Mouse (Mus musculus) hindbrain, embryonic 14.5 days (tissue): Measurements from ENCODE around the gene Tmem232. TPM values are rescaled to one million over a fixed set of nuclear protein-coding genes. Genes with fewer than 3 reads are reported as not detected.
"Not testable (repeated sequence)": the region's sequence is repeated elsewhere in the genome, so short reads cannot be mapped to it uniquely, and the experiment has no call there.

Experiments
- ATAC-seq: fragments of 200-750 bp; cut with Nextera tagmentation; 2 replicates; pipeline ENCODE4 v1.8.0; 2017; ENCODE audit warnings: moderate number of reproducible peaks, mild to moderate bottlenecking, moderate TSS enrichment, moderate library complexity; ENCODE audit not compliant: low FRiP score
- DNase-seq: peaks from one replicate; pipeline ENCODE4 v3.0.0-alpha.2; 2015; ENCODE audit warnings: low spot score
- H3K27ac ChIP-seq: fragments of 300-500 bp; sonication (generic); 2 replicates; pipeline ENCODE4 v1.5.1; 2014; ENCODE audit warnings: mild to moderate bottlenecking, moderate library complexity
- H3K27me3 ChIP-seq: fragments of 300-500 bp; sonication (generic); 2 replicates; pipeline ENCODE4 v1.6.1; 2014; ENCODE audit warnings: mild to moderate bottlenecking, low read length, mixed read lengths; ENCODE audit not compliant: control insufficient read depth, insufficient read depth
- H3K36me3 ChIP-seq: fragments of 300-500 bp; sonication (generic); replicated peaks from 2 replicates; pipeline ENCODE4 v1.6.1; 2014; ENCODE audit not compliant: control insufficient read depth, insufficient read depth
- H3K4me1 ChIP-seq: fragments of 300-500 bp; sonication (generic); replicated peaks from 2 replicates; pipeline ENCODE4 v1.6.1; 2014; ENCODE audit warnings: antibody characterized with exemption, low read length, mixed read lengths; ENCODE audit not compliant: control insufficient read depth, insufficient read depth
- H3K4me2 ChIP-seq: fragments of 300-500 bp; sonication (generic); replicated peaks from 2 replicates; pipeline ENCODE4 v1.6.1; 2014; ENCODE audit warnings: mild to moderate bottlenecking, moderate library complexity
- H3K4me3 ChIP-seq: fragments of 300-500 bp; sonication (generic); replicated peaks from 2 replicates; pipeline ENCODE4 v1.5.1; 2014; ENCODE audit warnings: mild to moderate bottlenecking, low read length
- H3K9ac ChIP-seq: fragments of 300-500 bp; sonication (generic); 2 replicates; pipeline ENCODE4 v1.6.1; 2014
- H3K9me3 ChIP-seq: fragments of 300-500 bp; sonication (generic); 2 replicates; pipeline ENCODE4 v1.6.1; 2016; ENCODE audit warnings: low read length; ENCODE audit not compliant: control insufficient read depth
- WGBS: fragments of 180-500 bp; shearing (Covaris S2); extraction: QIAGEN DNeasy Blood & Tissue Kit; methylation state at CpG from one replicate; pipeline ENCODE4 v1.1.7; 2014; 5-methylcytosine and 5-hydroxymethylcytosine counted together
- polyA plus RNA-seq: library from polyadenylated mRNA; unstranded; fragments of >200 nt; fragmentation: Nextera tagmentation; extraction: Ambion mirVana; gene quantifications from 2 replicates; pipeline ENCODE4 v1.2.1, GENCODE M21; 2014

Gene Tmem232
- polyA plus RNA-seq, 1 experiment from 2014 or later: 0.62 TPM

- ATAC-seq (no peak), DNase-seq (no peak)
- Histone ChIP-seq H3K4me2 (no peak overlapping the region), H3K4me1 (no peaks in the 10 kb centered on the region), H3K9me3 (no peaks in the 10 kb centered on the region), H3K36me3 (no peaks in the 10 kb centered on the region), H3K27ac (no peak overlapping the region), H3K9ac (no peak overlapping the region), H3K27me3 (no peaks in the 10 kb centered on the region), H3K4me3 (no peak overlapping the region)
- 91% methylated on average over 7 of the region's 8 CpGs for WGBS
Observed at GRCm38 (mm10) chr17:65330759-65331158, 209.8 kb downstream of the Tmem232 start.

GRCm38 (mm10) chr17:65325249-65325648 lies 215.3 kb downstream of the Tmem232 start:
- Histone ChIP-seq H3K27ac (no peak overlapping the region), H3K9me3 (no peaks in the 10 kb centered on the region), H3K4me3 (no peak overlapping the region), H3K4me2 (no peak overlapping the region), H3K27me3 (no peaks in the 10 kb centered on the region), H3K36me3 (no peaks in the 10 kb centered on the region), H3K4me1 (no peaks in the 10 kb centered on the region), H3K9ac (no peak overlapping the region)
- peak; percentile 56 for DNase-seq
- WGBS: 29% methylated on average over 2 of the region's 2 CpGs
- no peak for ATAC-seq

- no peak overlapping the region for H3K9ac ChIP-seq
- no peak overlapping the region for H3K4me2 ChIP-seq
- no peaks in the 10 kb centered on the region for H3K27me3 ChIP-seq
- ATAC-seq: no peak
- H3K36me3 ChIP-seq: no peaks in the 10 kb centered on the region
- H3K27ac ChIP-seq: no peak overlapping the region
- H3K4me3 ChIP-seq: no peak overlapping the region
- WGBS: 82% methylated on average over 6 of the region's 6 CpGs
- no peak for DNase-seq
- no peaks in the 10 kb centered on the region for H3K9me3 ChIP-seq
- no peaks in the 10 kb centered on the region for H3K4me1 ChIP-seq
Observed at GRCm38 (mm10) chr17:65320623-65321022, 220.0 kb downstream of the Tmem232 start.

- no peak overlapping the region for H3K9ac ChIP-seq
- no peaks in the 10 kb centered on the region for H3K36me3 ChIP-seq
- H3K4me1 ChIP-seq: no peaks in the 10 kb centered on the region
- H3K27me3 ChIP-seq: no peaks in the 10 kb centered on the region
- no peak for DNase-seq
- H3K27ac ChIP-seq: no peak overlapping the region
- ATAC-seq: no peak
- H3K4me3 ChIP-seq: no peak overlapping the region
- H3K9me3 ChIP-seq: peaks cover 8% of the 10 kb centered on the region; the same call in 1 of the 2 replicates
- no peak overlapping the region for H3K4me2 ChIP-seq
Observed at GRCm38 (mm10) chr17:65299946-65300345, 240.6 kb downstream of the Tmem232 start.

- no peak overlapping the region for H3K4me2 ChIP-seq
- no peaks in the 10 kb centered on the region for H3K27me3 ChIP-seq
- H3K36me3 ChIP-seq: no peaks in the 10 kb centered on the region
- H3K4me3 ChIP-seq: no peak overlapping the region
- H3K9ac ChIP-seq: no peak overlapping the region
- ATAC-seq (no peak), DNase-seq (no peak)
- 84% methylated on average over 5 of the region's 5 CpGs for WGBS
- H3K4me1 ChIP-seq: no peaks in the 10 kb centered on the region
- H3K9me3 ChIP-seq: no peaks in the 10 kb centered on the region
- H3K27ac ChIP-seq: no peak overlapping the region
Observed at GRCm38 (mm10) chr17:65297831-65298230, 242.8 kb downstream of the Tmem232 start.

GRCm38 (mm10) chr17:65252160-65252559 lies 288.4 kb downstream of the Tmem232 start:
- Histone ChIP-seq H3K9me3 (peaks cover 4% of the 10 kb centered on the region; the same call in 1 of the 2 replicates), H3K4me2 (no peak overlapping the region), H3K4me1 (no peaks in the 10 kb centered on the region), H3K27ac (no peak overlapping the region), H3K27me3 (no peaks in the 10 kb centered on the region), H3K4me3 (no peak overlapping the region), H3K36me3 (no peaks in the 10 kb centered on the region), H3K9ac (no peak overlapping the region)
- DNase-seq (peak; percentile 65), ATAC-seq (no peak)
- WGBS: 70% methylated on average over 2 of the region's 2 CpGs

- no peaks in the 10 kb centered on the region for H3K27me3 ChIP-seq
- DNase-seq: no peak
- peaks cover 4% of the 10 kb centered on the region; the same call in 1 of the 2 replicates for H3K9me3 ChIP-seq
- H3K4me1 ChIP-seq: no peaks in the 10 kb centered on the region
- WGBS: 91% methylated on average over 8 of the region's 8 CpGs
- no peak for ATAC-seq
- no peak overlapping the region for H3K9ac ChIP-seq
- no peak overlapping the region for H3K4me3 ChIP-seq
- H3K4me2 ChIP-seq: no peak overlapping the region
- no peak overlapping the region for H3K27ac ChIP-seq
- H3K36me3 ChIP-seq: no peaks in the 10 kb centered on the region
Observed at GRCm38 (mm10) chr17:65250261-65250660, 290.3 kb downstream of the Tmem232 start.

GRCm38 (mm10) chr17:65243716-65244115 lies 296.9 kb downstream of the Tmem232 start:
- no peak for DNase-seq

GRCm38 (mm10) chr17:65225347-65225916 lies 315.1 kb downstream of the Tmem232 start:
- WGBS: 39% methylated on average over 6 of the region's 6 CpGs

More at GRCm38 (mm10) chr17:65243716-65244115, 296.9 kb downstream of the Tmem232 start:
- H3K9me3 ChIP-seq: peaks cover 4% of the 10 kb centered on the region; the same call in 1 of the 2 replicates
- no peak overlapping the region for H3K4me2 ChIP-seq
- no peak for ATAC-seq
- no peaks in the 10 kb centered on the region for H3K36me3 ChIP-seq
- no peak overlapping the region for H3K9ac ChIP-seq
- H3K4me3 ChIP-seq: no peak overlapping the region
- H3K27me3 ChIP-seq: no peaks in the 10 kb centered on the region
- H3K27ac ChIP-seq: no peak overlapping the region
- H3K4me1 ChIP-seq: no peaks in the 10 kb centered on the region
- 71% methylated on average over 5 of the region's 5 CpGs for WGBS

GRCm38 (mm10) chr17:65221687-65222086 lies 318.9 kb downstream of the Tmem232 start:
- H3K27me3 ChIP-seq: not testable (repeated sequence)
- 91% methylated on average over 6 of the region's 6 CpGs for whole genome bisulfite sequencing

More at GRCm38 (mm10) chr17:65225347-65225916, 315.1 kb downstream of the Tmem232 start:
- Histone ChIP-seq H3K4me1 (0 out of 2 replicates have a peak, but pooled peaks cover 4% of the 10 kb centered on the region), H3K27ac (no peak overlapping the region), H3K4me2 (no peak overlapping the region), H3K9ac (no peak overlapping the region), H3K4me3 (no peak overlapping the region), H3K36me3 (no peaks in the 10 kb centered on the region), H3K27me3 (no peaks in the 10 kb centered on the region), H3K9me3 (no peaks in the 10 kb centered on the region)
- ATAC-seq (no peak), DNase-seq (no peak)

More at GRCm38 (mm10) chr17:65221687-65222086, 318.9 kb downstream of the Tmem232 start:
- H3K4me1 ChIP-seq, H3K4me2 ChIP-seq, H3K9me3 ChIP-seq, DNase-seq, H3K36me3 ChIP-seq, ATAC-seq, H3K9ac ChIP-seq, H3K27ac ChIP-seq, H3K4me3 ChIP-seq: not testable (repeated sequence)
